Mouse (Mus musculus): ENCODE data around the gene C7. TPM values are rescaled to one million over a fixed set of nuclear protein-coding genes. Genes with fewer than 3 reads are reported as not detected.
A peak's percentile ranks its signal among the peaks of the same experiment; 100 is the strongest.

Gene C7
- polyA plus RNA-seq (2014; fragmentation: Nextera tagmentation; extraction: Ambion mirVana) = 0.17 and 0.22 TPM in 2 replicates

GRCm38 (mm10) chr15:5063635-5064034 is at the start of gene C7:
Gene C7, minus strand, starts transcription at chr15:5063740.
- ATAC-seq (ENCODE audit: low read depth) (no peak), DNase-seq (ENCODE audit: low spot score) (peak; percentile 22)
- no peak within 1 kb of the TSS for H3K27ac ChIP-seq (replicated peaks; ENCODE audit: low read depth, low read length)
- H3K9ac ChIP-seq (ENCODE audit: low read depth, low read length) = no peak within 1 kb of the TSS
- H3K4me1 ChIP-seq (ENCODE audit: control insufficient read depth, insufficient read depth, low read length) = no peaks in the 10 kb centered on the region
- H3K4me2 ChIP-seq (ENCODE audit: low read depth, low read length) = no peak within 1 kb of the TSS
- no peaks in the 10 kb centered on the region for H3K27me3 ChIP-seq (replicated peaks; ENCODE audit: control insufficient read depth, insufficient read depth, low read length)
- no peak within 1 kb of the TSS for H3K4me3 ChIP-seq (ENCODE audit: low read depth, low read length)
- H3K36me3 ChIP-seq (ENCODE audit: control insufficient read depth, insufficient read depth, low read length) = no peaks in the 10 kb centered on the region
- no peaks in the 10 kb centered on the region for H3K9me3 ChIP-seq (ENCODE audit: control insufficient read depth, low read length)

- H3K9ac ChIP-seq (ENCODE audit: low read depth, low read length) = no peak overlapping the region
- peaks cover 10% of the 10 kb centered on the region for H3K4me1 ChIP-seq (ENCODE audit: control insufficient read depth, insufficient read depth, low read length)
- no peak overlapping the region for H3K4me3 ChIP-seq (ENCODE audit: low read depth, low read length)
- H3K27ac ChIP-seq (replicated peaks; ENCODE audit: low read depth, low read length) = no peak overlapping the region
- no peaks in the 10 kb centered on the region for H3K9me3 ChIP-seq (ENCODE audit: control insufficient read depth, low read length)
- no peaks in the 10 kb centered on the region for H3K27me3 ChIP-seq (replicated peaks; ENCODE audit: control insufficient read depth, insufficient read depth, low read length)
- ATAC-seq (ENCODE audit: low read depth) (no peak), DNase-seq (ENCODE audit: low spot score) (no peak)
- H3K4me2 ChIP-seq (ENCODE audit: low read depth, low read length) = no peak overlapping the region
- WGBS = 73% methylated on average over 3 of the region's 3 CpGs
- H3K36me3 ChIP-seq (ENCODE audit: control insufficient read depth, insufficient read depth, low read length) = peaks cover 5% of the 10 kb centered on the region
These were observed 49.1 kb upstream of the C7 start for GRCm38 (mm10) chr15:5112651-5113050.

GRCm38 (mm10) chr15:5108655-5109040 is 45.1 kb upstream of the C7 start:
- Histone ChIP-seq H3K4me1 (ENCODE audit: control insufficient read depth, insufficient read depth, low read length) (no peaks in the 10 kb centered on the region), H3K27ac (replicated peaks; ENCODE audit: low read depth, low read length) (no peak overlapping the region), H3K9ac (ENCODE audit: low read depth, low read length) (no peak overlapping the region), H3K9me3 (ENCODE audit: control insufficient read depth, low read length) (no peaks in the 10 kb centered on the region), H3K36me3 (ENCODE audit: control insufficient read depth, insufficient read depth, low read length) (no peaks in the 10 kb centered on the region), H3K4me3 (ENCODE audit: low read depth, low read length) (no peak overlapping the region), H3K27me3 (replicated peaks; ENCODE audit: control insufficient read depth, insufficient read depth, low read length) (no peaks in the 10 kb centered on the region), H3K4me2 (ENCODE audit: low read depth, low read length) (peak overlapping the region; percentile 46; the same call in 1 of the 2 replicates)
- 80% methylated on average over 3 of the region's 3 CpGs for WGBS
- DNase-seq (ENCODE audit: low spot score) (no peak), ATAC-seq (ENCODE audit: low read depth) (no peak)

GRCm38 (mm10) chr15:5107686-5108654 is 44.4 kb upstream of the C7 start, which contains the start of gene Card6:
Gene Card6, minus strand, starts transcription at chr15:5108539.
- Histone ChIP-seq H3K27me3 (replicated peaks; ENCODE audit: control insufficient read depth, insufficient read depth, low read length) (no peaks in the 10 kb centered on the region), H3K9ac (ENCODE audit: low read depth, low read length) (peak within 1 kb of the TSS; percentile 49; the same call in 1 of the 2 replicates), H3K9me3 (ENCODE audit: control insufficient read depth, low read length) (no peaks in the 10 kb centered on the region), H3K27ac (replicated peaks; ENCODE audit: low read depth, low read length) (peak within 1 kb of the TSS; percentile 55), H3K36me3 (ENCODE audit: control insufficient read depth, insufficient read depth, low read length) (no peaks in the 10 kb centered on the region), H3K4me2 (ENCODE audit: low read depth, low read length) (peak within 1 kb of the TSS; percentile 46), H3K4me1 (ENCODE audit: control insufficient read depth, insufficient read depth, low read length) (no peaks in the 10 kb centered on the region), H3K4me3 (ENCODE audit: low read depth, low read length) (peak within 1 kb of the TSS; percentile 32)
- ATAC-seq (ENCODE audit: low read depth) (no peak), DNase-seq (ENCODE audit: low spot score) (no peak)
- WGBS = 50% methylated on average over 21 of the region's 21 CpGs

- H3K9me3 ChIP-seq (ENCODE audit: control insufficient read depth, low read length) = no peaks in the 10 kb centered on the region
- H3K4me2 ChIP-seq (ENCODE audit: low read depth, low read length) = no peak overlapping the region
- no peak overlapping the region for H3K4me3 ChIP-seq (ENCODE audit: low read depth, low read length)
- H3K27ac ChIP-seq (replicated peaks; ENCODE audit: low read depth, low read length) = no peak overlapping the region
- H3K4me1 ChIP-seq (ENCODE audit: control insufficient read depth, insufficient read depth, low read length) = no peaks in the 10 kb centered on the region
- 43% methylated on average over 2 of the region's 2 CpGs for WGBS
- H3K27me3 ChIP-seq (replicated peaks; ENCODE audit: control insufficient read depth, insufficient read depth, low read length) = no peaks in the 10 kb centered on the region
- DNase-seq (ENCODE audit: low spot score) = no peak
- ATAC-seq (ENCODE audit: low read depth) = no peak
- no peaks in the 10 kb centered on the region for H3K36me3 ChIP-seq (ENCODE audit: control insufficient read depth, insufficient read depth, low read length)
- H3K9ac ChIP-seq (ENCODE audit: low read depth, low read length) = no peak overlapping the region
These were observed 42.8 kb upstream of the C7 start for GRCm38 (mm10) chr15:5106293-5106692.

- Histone ChIP-seq H3K9me3 (ENCODE audit: control insufficient read depth, low read length) (no peaks in the 10 kb centered on the region), H3K4me3 (ENCODE audit: low read depth, low read length) (no peak overlapping the region), H3K4me2 (ENCODE audit: low read depth, low read length) (no peak overlapping the region), H3K9ac (ENCODE audit: low read depth, low read length) (no peak overlapping the region), H3K27ac (replicated peaks; ENCODE audit: low read depth, low read length) (no peak overlapping the region), H3K36me3 (ENCODE audit: control insufficient read depth, insufficient read depth, low read length) (no peaks in the 10 kb centered on the region), H3K4me1 (ENCODE audit: control insufficient read depth, insufficient read depth, low read length) (no peaks in the 10 kb centered on the region), H3K27me3 (replicated peaks; ENCODE audit: control insufficient read depth, insufficient read depth, low read length) (no peaks in the 10 kb centered on the region)
- ATAC-seq (ENCODE audit: low read depth) (no peak; the same call in 1 of the 2 replicates), DNase-seq (ENCODE audit: low spot score) (no peak)
- 76% methylated on average over 6 of the region's 6 CpGs for WGBS
These were observed 42.4 kb upstream of the C7 start for GRCm38 (mm10) chr15:5105891-5106290.

GRCm38 (mm10) chr15:5102312-5102711 is 38.8 kb upstream of the C7 start:
- no peak overlapping the region for H3K4me3 ChIP-seq (ENCODE audit: low read depth, low read length)
- ATAC-seq (ENCODE audit: low read depth) (no peak), DNase-seq (ENCODE audit: low spot score) (no peak)
- H3K9me3 ChIP-seq (ENCODE audit: control insufficient read depth, low read length) = no peaks in the 10 kb centered on the region
- no peaks in the 10 kb centered on the region for H3K27me3 ChIP-seq (replicated peaks; ENCODE audit: control insufficient read depth, insufficient read depth, low read length)
- H3K27ac ChIP-seq (replicated peaks; ENCODE audit: low read depth, low read length) = no peak overlapping the region
- H3K4me1 ChIP-seq (ENCODE audit: control insufficient read depth, insufficient read depth, low read length) = no peaks in the 10 kb centered on the region
- WGBS = 91% methylated on average over 4 of the region's 4 CpGs
- H3K36me3 ChIP-seq (ENCODE audit: control insufficient read depth, insufficient read depth, low read length) = no peaks in the 10 kb centered on the region
- H3K4me2 ChIP-seq (ENCODE audit: low read depth, low read length) = no peak overlapping the region
- no peak overlapping the region for H3K9ac ChIP-seq (ENCODE audit: low read depth, low read length)

GRCm38 (mm10) chr15:5097376-5097775 is 33.8 kb upstream of the C7 start:
- H3K4me2 ChIP-seq (ENCODE audit: low read depth, low read length) = no peak overlapping the region
- 94% methylated on average over 1 of the region's 1 CpGs for WGBS

More at GRCm38 (mm10) chr15:5097376-5097775, 33.8 kb upstream of the C7 start:
- Histone ChIP-seq H3K4me1 (ENCODE audit: control insufficient read depth, insufficient read depth, low read length) (no peaks in the 10 kb centered on the region), H3K36me3 (ENCODE audit: control insufficient read depth, insufficient read depth, low read length) (no peaks in the 10 kb centered on the region), H3K27ac (replicated peaks; ENCODE audit: low read depth, low read length) (no peak overlapping the region), H3K9me3 (ENCODE audit: control insufficient read depth, low read length) (no peaks in the 10 kb centered on the region), H3K27me3 (replicated peaks; ENCODE audit: control insufficient read depth, insufficient read depth, low read length) (no peaks in the 10 kb centered on the region), H3K9ac (ENCODE audit: low read depth, low read length) (no peak overlapping the region), H3K4me3 (ENCODE audit: low read depth, low read length) (no peak overlapping the region)
- ATAC-seq (ENCODE audit: low read depth) = no peak
- no peak for DNase-seq (ENCODE audit: low spot score)

All from embryonic facial prominence, embryonic 14.5 days (tissue).